Mouse (Mus musculus): ENCODE results near the gene Vmn1r59. TPM values are rescaled to one million over a fixed set of nuclear protein-coding genes. Genes with fewer than 3 reads are reported as not detected.
"Not testable (repeated sequence)": the region's sequence is repeated elsewhere in the genome, so short reads cannot be mapped to it uniquely, and the experiment has no call there.

The Vmn1r59 gene
- polyA plus RNA-seq (2012; rRNA removed): not detected in 2 replicates

GRCm38 (mm10) chr7:5456674-5457073, at the start of gene Vmn1r59:
Vmn1r59 (minus strand) TSS chr7:5456774.
- Histone ChIP-seq H3K27ac (ENCODE audit: control insufficient read depth, insufficient read depth, low read depth, low read length) (no peak within 1 kb of the TSS), H3K27me3 (ENCODE audit: control insufficient read depth, insufficient read depth, low read length) (no peaks in the 10 kb centered on the region), H3K36me3 (ENCODE audit: control insufficient read depth, insufficient read depth, low read length) (no peaks in the 10 kb centered on the region), H3K4me3 (ENCODE audit: control insufficient read depth, low read depth, low read length) (no peak within 1 kb of the TSS), H3K4me1 (ENCODE audit: control insufficient read depth, insufficient read depth, low read length) (no peaks in the 10 kb centered on the region)
- TF ChIP-seq POLR2A (IDR thresholded peaks at IDR 0.05; ENCODE audit: control insufficient read depth, low read depth, low read length): no peak
- no peak for TF ChIP-seq CTCF (IDR thresholded peaks at IDR 0.05; ENCODE audit: control insufficient read depth, insufficient read depth, insufficient replicate concordance, low read depth, low read length)

GRCm38 (mm10) chr7:5493856-5494255, 37.3 kb upstream of the Vmn1r59 start, which contains the start of gene Vmn2r28:
Vmn2r28 (minus strand) TSS chr7:5493956.
- not testable (repeated sequence) for H3K36me3 ChIP-seq (ENCODE audit: control insufficient read depth, insufficient read depth, low read length); H3K4me3 ChIP-seq (ENCODE audit: control insufficient read depth, low read depth, low read length); H3K4me1 ChIP-seq (ENCODE audit: control insufficient read depth, insufficient read depth, low read length); H3K27ac ChIP-seq (ENCODE audit: control insufficient read depth, insufficient read depth, low read depth, low read length); H3K27me3 ChIP-seq (ENCODE audit: control insufficient read depth, insufficient read depth, low read length)

DNA sequence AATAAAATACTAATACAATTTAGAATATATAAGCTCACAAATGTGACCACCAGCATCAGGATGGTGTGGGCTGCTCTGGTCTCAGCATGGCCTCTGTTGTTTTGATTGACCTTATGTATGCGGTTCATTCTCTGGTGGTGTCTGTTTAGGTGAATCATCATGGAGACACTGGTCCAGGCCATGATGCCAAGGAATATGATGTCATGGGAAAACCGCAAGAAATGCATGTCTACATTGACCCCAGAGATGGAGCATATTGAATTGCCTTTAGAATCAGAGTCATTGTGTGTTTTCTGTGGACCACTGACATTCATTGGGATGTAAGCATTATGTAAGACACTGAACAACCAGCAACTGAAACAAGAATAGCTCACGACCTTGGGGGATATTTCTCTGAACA, 2.6 kb downstream of the Vmn1r59 start:
- H3K27me3 ChIP-seq (ENCODE audit: control insufficient read depth, insufficient read depth, low read length); H3K27ac ChIP-seq (ENCODE audit: control insufficient read depth, insufficient read depth, low read depth, low read length); H3K36me3 ChIP-seq (ENCODE audit: control insufficient read depth, insufficient read depth, low read length); H3K4me1 ChIP-seq (ENCODE audit: control insufficient read depth, insufficient read depth, low read length); H3K4me3 ChIP-seq (ENCODE audit: control insufficient read depth, low read depth, low read length): not testable (repeated sequence)

DNA sequence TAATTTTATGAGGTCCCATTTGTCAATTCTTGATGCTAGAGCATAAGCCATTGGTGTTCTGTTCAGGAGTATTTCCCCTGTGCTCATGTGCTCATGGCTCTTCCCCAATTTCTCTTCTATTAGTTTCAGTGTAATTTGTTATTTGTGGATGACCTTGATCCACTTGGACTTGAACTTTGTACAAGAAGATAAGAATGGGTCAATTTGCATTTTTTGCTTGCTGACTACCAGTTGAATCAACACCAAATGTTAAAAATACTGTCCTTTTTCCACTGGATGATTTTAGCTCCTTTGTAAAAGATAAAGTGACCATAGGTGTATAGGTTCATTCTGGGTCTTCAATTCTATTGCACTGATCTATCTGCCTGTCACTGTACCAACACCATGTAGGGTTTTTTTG, 7.9 kb downstream of the Vmn1r59 start:
- Histone ChIP-seq H3K27ac (ENCODE audit: control insufficient read depth, insufficient read depth, low read depth, low read length) (no peak overlapping the region), H3K36me3 (ENCODE audit: control insufficient read depth, insufficient read depth, low read length) (no peaks in the 10 kb centered on the region)
- TF ChIP-seq CTCF (IDR thresholded peaks at IDR 0.05; ENCODE audit: control insufficient read depth, insufficient read depth, insufficient replicate concordance, low read depth, low read length) (no peak), POLR2A (IDR thresholded peaks at IDR 0.05; ENCODE audit: control insufficient read depth, low read depth, low read length) (no peak)

GRCm38 (mm10) chr7:5413296-5413695, 43.3 kb downstream of the Vmn1r59 start, which contains the start of gene Vmn1r58:
Vmn1r58 (minus strand) TSS chr7:5413396.
- H3K27me3 ChIP-seq (ENCODE audit: control insufficient read depth, insufficient read depth, low read length); H3K4me1 ChIP-seq (ENCODE audit: control insufficient read depth, insufficient read depth, low read length); H3K36me3 ChIP-seq (ENCODE audit: control insufficient read depth, insufficient read depth, low read length): not testable (repeated sequence)

More for the DNA sequence above, 7.9 kb downstream of the Vmn1r59 start:
- Histone ChIP-seq H3K27me3 (ENCODE audit: control insufficient read depth, insufficient read depth, low read length) (no peaks in the 10 kb centered on the region), H3K4me3 (ENCODE audit: control insufficient read depth, low read depth, low read length) (no peak overlapping the region), H3K4me1 (ENCODE audit: control insufficient read depth, insufficient read depth, low read length) (no peaks in the 10 kb centered on the region)

GRCm38 (mm10) chr7:5406201-5406600, 50.4 kb downstream of the Vmn1r59 start:
- Histone ChIP-seq H3K4me3 (ENCODE audit: control insufficient read depth, low read depth, low read length) (no peak overlapping the region), H3K4me1 (ENCODE audit: control insufficient read depth, insufficient read depth, low read length) (no peaks in the 10 kb centered on the region), H3K27me3 (ENCODE audit: control insufficient read depth, insufficient read depth, low read length) (no peaks in the 10 kb centered on the region), H3K36me3 (ENCODE audit: control insufficient read depth, insufficient read depth, low read length) (no peaks in the 10 kb centered on the region), H3K27ac (ENCODE audit: control insufficient read depth, insufficient read depth, low read depth, low read length) (no peak overlapping the region)
- TF ChIP-seq CTCF (IDR thresholded peaks at IDR 0.05; ENCODE audit: control insufficient read depth, insufficient read depth, insufficient replicate concordance, low read depth, low read length): no peak
- no peak for TF ChIP-seq POLR2A (IDR thresholded peaks at IDR 0.05; ENCODE audit: control insufficient read depth, low read depth, low read length)

More at GRCm38 (mm10) chr7:5413296-5413695, 43.3 kb downstream of the Vmn1r59 start, which contains the start of gene Vmn1r58:
- H3K27ac ChIP-seq (ENCODE audit: control insufficient read depth, insufficient read depth, low read depth, low read length); H3K4me3 ChIP-seq (ENCODE audit: control insufficient read depth, low read depth, low read length): not testable (repeated sequence)

Other genes with a start within 250 kb of the Vmn1r59 start
- gene Vmn1r57, start 238.3 kb downstream of the Vmn1r59 start, polyA plus RNA-seq (2012; rRNA removed): not detected in 2 replicates
- gene Gm5065, start 106.2 kb downstream of the Vmn1r59 start, polyA plus RNA-seq (2012; rRNA removed): not detected in 2 replicates
- not detected in 2 replicates for gene Nlrp2, start 105.7 kb downstream of the Vmn1r59 start, polyA plus RNA-seq (2012; rRNA removed)
- gene Vmn1r58, start 43.4 kb downstream of the Vmn1r59 start, polyA plus RNA-seq (2012; rRNA removed): not detected in 2 replicates
- gene Vmn2r28, start 37.2 kb upstream of the Vmn1r59 start, polyA plus RNA-seq (2012; rRNA removed): not detected in 2 replicates
- gene Vmn1r60, start 90.5 kb upstream of the Vmn1r59 start, polyA plus RNA-seq (2012; rRNA removed): not detected in 2 replicates
- gene Vmn1r61, start 156.5 kb upstream of the Vmn1r59 start, polyA plus RNA-seq (2012; rRNA removed): not detected in 2 replicates
- gene Vmn1r62, start 216.9 kb upstream of the Vmn1r59 start, polyA plus RNA-seq (2012; rRNA removed): not detected in 2 replicates

Data from testis, adult 2 months (tissue).